Mouse (Mus musculus) erythroblast, adult 5-6 weeks (primary cell): Measurements from ENCODE around the gene D5Ertd579e. TPM values are rescaled to one million over a fixed set of nuclear protein-coding genes. Genes with fewer than 3 reads are reported as not detected.
A peak's percentile ranks its signal among the peaks of the same experiment; 100 is the strongest.

Source experiments
- ATAC-seq: replicated peaks from 2 replicates; pipeline ENCODE4 v1.8.0; 2016; ENCODE audit warnings: moderate number of reproducible peaks, mild to moderate bottlenecking, moderate TSS enrichment, inconsistent platforms; ENCODE audit not compliant: poor library complexity, low FRiP score, severe bottlenecking
- total RNA-seq, 2 experiments: library from RNA; stranded (forward) in 1 of 2; stranded (reverse) in 1 of 2; fragments of 150-400 nt in 1 of 2; fragments of 200-764, 138-1000 nt in 1 of 2; gene quantifications; 2 replicates each; pipeline versions ENCODE4 v1.2.3 to v1.2.4; 2015 to 2017; ENCODE audit warnings: low replicate concordance in 2 of 2

Gene D5Ertd579e
- total RNA-seq, 2 experiments from 2014 or later: 122 to 226 TPM

GRCm38 (mm10) chr5:36576457-36576856 is 119.4 kb downstream of the D5Ertd579e start:
- no peak for ATAC-seq

- ATAC-seq: no peak
Observed at GRCm38 (mm10) chr5:36575745-36576144, 120.1 kb downstream of the D5Ertd579e start.

GRCm38 (mm10) chr5:36575227-36575626 is 120.6 kb downstream of the D5Ertd579e start:
- ATAC-seq: no peak

- no peak for ATAC-seq
Observed at GRCm38 (mm10) chr5:36574147-36574870, 121.5 kb downstream of the D5Ertd579e start.

GRCm38 (mm10) chr5:36573354-36573753 is 122.5 kb downstream of the D5Ertd579e start:
- ATAC-seq: peak; percentile 83

GRCm38 (mm10) chr5:36571371-36571770 is 124.5 kb downstream of the D5Ertd579e start:
- ATAC-seq: no peak

GRCm38 (mm10) chr5:36570546-36571245 is 125.1 kb downstream of the D5Ertd579e start:
- ATAC-seq: no peak

GRCm38 (mm10) chr5:36570098-36570497 is 125.7 kb downstream of the D5Ertd579e start:
- ATAC-seq: no peak

GRCm38 (mm10) chr5:36568118-36568517 is 127.7 kb downstream of the D5Ertd579e start:
- no peak for ATAC-seq

GRCm38 (mm10) chr5:36567627-36568026 is 128.2 kb downstream of the D5Ertd579e start:
- ATAC-seq: no peak

GRCm38 (mm10) chr5:36564530-36564929 is 131.3 kb downstream of the D5Ertd579e start:
- peak; percentile 54; the same call in 1 of the 2 replicates for ATAC-seq

GRCm38 (mm10) chr5:36563741-36564140 is 132.1 kb downstream of the D5Ertd579e start:
- ATAC-seq: no peak

GRCm38 (mm10) chr5:36562791-36563445 is 132.9 kb downstream of the D5Ertd579e start:
- ATAC-seq: no peak

- no peak for ATAC-seq
Observed at GRCm38 (mm10) chr5:36561509-36561908, 134.3 kb downstream of the D5Ertd579e start.

GRCm38 (mm10) chr5:36560490-36560889 is 135.3 kb downstream of the D5Ertd579e start:
- ATAC-seq: no peak

- ATAC-seq: no peak
Observed at GRCm38 (mm10) chr5:36559510-36560235, 136.2 kb downstream of the D5Ertd579e start.

GRCm38 (mm10) chr5:36559106-36559505 is 136.7 kb downstream of the D5Ertd579e start:
- ATAC-seq: no peak

- ATAC-seq: no peak
Observed at GRCm38 (mm10) chr5:36558526-36558925, 137.3 kb downstream of the D5Ertd579e start.

- no peak for ATAC-seq
Observed at GRCm38 (mm10) chr5:36557584-36558308, 138.1 kb downstream of the D5Ertd579e start.
